Mouse (Mus musculus): Measurements from ENCODE around the gene Phactr4. TPM values are rescaled to one million over a fixed set of nuclear protein-coding genes. Genes with fewer than 3 reads are reported as not detected.
"Not testable (repeated sequence)": the region's sequence is repeated elsewhere in the genome, so short reads cannot be mapped to it uniquely, and the experiment has no call there.

Phactr4 gene
- polyA plus RNA-seq, 1 experiment from 2014 or later = 15.9 TPM

DNA sequence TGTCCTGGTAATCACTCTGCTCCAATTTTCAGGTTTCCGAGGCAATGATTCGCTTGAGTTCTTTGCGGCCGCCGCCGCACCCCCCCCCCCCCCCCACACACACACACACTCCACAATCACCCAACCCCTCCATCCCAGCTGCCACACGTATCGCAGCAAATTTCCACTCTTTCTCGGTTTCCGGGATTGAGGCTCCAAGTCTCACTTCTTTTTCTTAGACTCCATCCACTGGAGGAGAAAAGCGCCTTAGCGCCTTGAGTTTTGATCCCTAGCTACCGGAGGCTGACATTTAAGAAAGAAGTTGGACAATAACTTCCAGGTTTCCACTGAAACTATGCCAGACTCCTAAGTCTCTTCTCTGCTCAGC is 750 bp downstream of the Phactr4 start:
- Histone ChIP-seq H3K27me3 (replicated peaks; ENCODE audit: control insufficient read depth, insufficient read depth, low read length) (no peaks in the 10 kb centered on the region), H3K4me1 (ENCODE audit: control insufficient read depth, insufficient read depth, low read length) (peaks cover 3% of the 10 kb centered on the region), H3K9ac (ENCODE audit: low read depth, low read length) (peak overlapping the region; percentile 92), H3K9me3 (ENCODE audit: control insufficient read depth, low read length) (no peaks in the 10 kb centered on the region), H3K36me3 (ENCODE audit: control insufficient read depth, insufficient read depth, low read length) (no peaks in the 10 kb centered on the region), H3K4me2 (ENCODE audit: low read depth, low read length) (peak overlapping the region; percentile 60), H3K4me3 (ENCODE audit: low read length) (peak overlapping the region; percentile 82), H3K27ac (ENCODE audit: low read length) (peak overlapping the region; percentile 99)
- ATAC-seq = 0 out of 2 replicates have a peak, but pooled peaks have one; percentile 19
- WGBS = under 1% methylated on average over 13 of the region's 13 CpGs

DNA sequence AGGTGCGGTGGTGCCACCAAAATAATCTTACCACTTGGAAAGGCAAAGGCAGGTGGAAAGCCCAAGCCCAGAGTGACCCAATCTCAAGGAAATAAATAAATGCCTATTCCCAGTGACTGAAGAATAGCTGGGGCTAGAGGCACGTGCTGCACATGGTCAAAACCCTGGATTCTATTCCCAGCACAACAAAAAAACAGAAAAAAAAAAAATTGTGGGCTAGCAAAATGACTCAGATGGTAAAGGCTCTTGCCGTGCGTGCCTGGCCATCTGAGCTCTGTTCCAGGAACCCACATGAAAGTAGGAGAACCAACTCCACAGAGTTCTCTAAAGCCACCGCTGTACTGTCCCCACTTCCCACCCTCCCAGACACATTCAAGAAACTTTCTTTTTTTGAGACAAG is 1.8 kb downstream of the Phactr4 start:
- Histone ChIP-seq H3K4me3 (ENCODE audit: low read length) (peak overlapping the region; percentile 82; the same call in 1 of the 2 replicates), H3K9ac (ENCODE audit: low read depth, low read length) (0 out of 2 replicates have a peak overlapping the region, but pooled peaks have one; percentile 92)

DNA sequence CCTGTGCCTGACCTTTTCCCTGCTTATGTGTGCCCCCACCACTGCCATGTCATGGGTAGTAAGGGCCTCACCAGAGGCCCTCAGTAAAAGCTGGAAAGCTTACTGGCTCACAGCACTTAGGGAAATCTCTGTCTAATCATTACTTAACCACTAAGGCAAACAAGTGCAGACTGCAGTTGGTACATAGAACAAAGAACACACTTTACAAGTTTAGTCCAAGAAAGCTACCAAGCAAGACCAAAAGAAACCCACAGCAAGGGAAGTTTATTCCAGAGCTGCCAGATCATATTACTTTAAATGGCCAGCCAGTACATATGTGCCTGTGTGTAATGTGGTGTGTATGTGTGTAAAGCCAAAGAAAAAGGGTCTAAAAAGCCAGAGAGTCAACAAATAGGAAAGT is 6.3 kb downstream of the Phactr4 start:
- H3K27ac ChIP-seq (ENCODE audit: low read length) = peak overlapping the region; percentile 93
- peak overlapping the region; percentile 30; the same call in 1 of the 2 replicates for H3K9ac ChIP-seq (ENCODE audit: low read depth, low read length)
- 0 out of 2 replicates have a peak, but pooled peaks cover 2% of the 10 kb centered on the region for H3K36me3 ChIP-seq (ENCODE audit: control insufficient read depth, insufficient read depth, low read length)
- H3K4me3 ChIP-seq (ENCODE audit: low read length) = no peak overlapping the region
- H3K27me3 ChIP-seq (replicated peaks; ENCODE audit: control insufficient read depth, insufficient read depth, low read length) = no peaks in the 10 kb centered on the region
- ATAC-seq = peak; percentile 87
- H3K9me3 ChIP-seq (ENCODE audit: control insufficient read depth, low read length) = no peaks in the 10 kb centered on the region
- 0 out of 2 replicates have a peak overlapping the region, but pooled peaks have one; percentile 7 for H3K4me2 ChIP-seq (ENCODE audit: low read depth, low read length)
- H3K4me1 ChIP-seq (ENCODE audit: control insufficient read depth, insufficient read depth, low read length) = peaks cover 9% of the 10 kb centered on the region

More for the DNA sequence above, 1.8 kb downstream of the Phactr4 start:
- no peaks in the 10 kb centered on the region for H3K27me3 ChIP-seq (replicated peaks; ENCODE audit: control insufficient read depth, insufficient read depth, low read length)
- no peak for ATAC-seq
- H3K9me3 ChIP-seq (ENCODE audit: control insufficient read depth, low read length) = no peaks in the 10 kb centered on the region
- no peaks in the 10 kb centered on the region for H3K36me3 ChIP-seq (ENCODE audit: control insufficient read depth, insufficient read depth, low read length)
- 82% methylated on average over 5 of the region's 5 CpGs for WGBS
- H3K4me2 ChIP-seq (ENCODE audit: low read depth, low read length) = peak overlapping the region; percentile 60
- H3K27ac ChIP-seq (ENCODE audit: low read length) = no peak overlapping the region
- peaks cover 3% of the 10 kb centered on the region for H3K4me1 ChIP-seq (ENCODE audit: control insufficient read depth, insufficient read depth, low read length)

DNA sequence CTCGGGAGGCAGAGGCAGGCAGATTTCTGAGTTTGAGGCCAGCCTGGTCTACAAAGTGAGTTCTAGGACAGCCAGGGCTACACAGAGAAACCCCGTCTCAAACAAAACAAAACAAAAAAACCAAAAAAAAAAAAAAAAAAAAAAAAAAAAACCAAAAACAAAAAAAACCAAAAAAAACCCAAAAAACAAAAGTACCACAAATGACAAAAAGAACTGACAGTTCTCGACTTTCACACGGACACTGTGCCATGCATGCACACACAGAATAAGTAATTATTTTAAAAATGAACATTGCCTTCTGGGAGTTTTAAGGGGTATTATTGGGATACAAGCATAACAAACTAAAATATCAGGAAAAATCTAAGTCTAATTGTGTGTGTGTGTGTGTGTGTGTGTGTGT is 9.0 kb downstream of the Phactr4 start:
- WGBS = 93% methylated on average over 4 of the region's 4 CpGs
- H3K4me3 ChIP-seq (ENCODE audit: low read length) = not testable (repeated sequence)

DNA sequence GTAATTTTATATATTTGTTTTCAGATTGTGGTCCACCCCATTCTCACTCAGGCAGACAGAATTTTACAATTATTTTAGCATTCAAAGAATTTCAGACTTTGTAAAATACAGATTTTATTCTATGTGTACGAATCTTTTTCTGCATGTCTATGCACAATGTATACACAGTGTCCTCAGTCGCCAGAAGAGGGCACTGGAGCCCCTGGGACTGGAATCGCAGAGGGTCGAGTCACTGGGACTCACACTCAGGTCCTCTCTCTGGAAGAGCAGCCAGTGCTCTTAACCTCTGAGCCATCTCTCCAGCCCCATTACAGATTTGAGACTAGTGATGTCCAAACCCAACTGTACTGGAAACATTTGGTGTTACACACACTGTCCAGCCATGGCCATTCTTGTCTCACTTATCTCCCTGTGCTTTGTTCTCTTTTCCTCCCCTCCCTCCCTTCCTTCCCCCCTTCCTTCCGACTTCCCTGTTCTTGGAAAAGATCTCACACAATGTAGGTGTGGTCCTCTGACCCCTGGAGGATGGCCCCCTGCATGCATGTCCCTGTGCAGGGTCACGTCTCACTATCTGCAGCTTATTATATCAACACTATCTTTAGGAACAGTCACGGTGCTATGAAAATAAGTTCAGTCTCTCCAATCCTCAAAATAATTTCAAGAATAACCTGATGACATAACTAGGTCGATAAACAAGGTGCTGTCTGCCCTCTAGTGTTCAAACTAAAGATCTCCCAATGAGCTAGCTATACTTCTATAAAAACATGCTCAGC is 10.8 kb downstream of the Phactr4 start:
- Histone ChIP-seq H3K4me1 (ENCODE audit: control insufficient read depth, insufficient read depth, low read length) (peaks cover 6% of the 10 kb centered on the region; the same call in 1 of the 2 replicates), H3K9me3 (ENCODE audit: control insufficient read depth, low read length) (no peaks in the 10 kb centered on the region), H3K36me3 (ENCODE audit: control insufficient read depth, insufficient read depth, low read length) (0 out of 2 replicates have a peak, but pooled peaks cover 2% of the 10 kb centered on the region), H3K4me3 (ENCODE audit: low read length) (no peak overlapping the region), H3K4me2 (ENCODE audit: low read depth, low read length) (no peak overlapping the region), H3K27ac (ENCODE audit: low read length) (no peak overlapping the region), H3K9ac (ENCODE audit: low read depth, low read length) (no peak overlapping the region), H3K27me3 (replicated peaks; ENCODE audit: control insufficient read depth, insufficient read depth, low read length) (no peaks in the 10 kb centered on the region)
- ATAC-seq = peak; percentile 29; the same call in 1 of the 2 replicates
- WGBS = 57% methylated on average over 8 of the region's 8 CpGs

More for the DNA sequence above, 9.0 kb downstream of the Phactr4 start:
- H3K36me3 ChIP-seq (ENCODE audit: control insufficient read depth, insufficient read depth, low read length); H3K4me1 ChIP-seq (ENCODE audit: control insufficient read depth, insufficient read depth, low read length); H3K9ac ChIP-seq (ENCODE audit: low read depth, low read length); H3K4me2 ChIP-seq (ENCODE audit: low read depth, low read length); H3K9me3 ChIP-seq (ENCODE audit: control insufficient read depth, low read length); H3K27ac ChIP-seq (ENCODE audit: low read length); H3K27me3 ChIP-seq (replicated peaks; ENCODE audit: control insufficient read depth, insufficient read depth, low read length); ATAC-seq: not testable (repeated sequence)

DNA sequence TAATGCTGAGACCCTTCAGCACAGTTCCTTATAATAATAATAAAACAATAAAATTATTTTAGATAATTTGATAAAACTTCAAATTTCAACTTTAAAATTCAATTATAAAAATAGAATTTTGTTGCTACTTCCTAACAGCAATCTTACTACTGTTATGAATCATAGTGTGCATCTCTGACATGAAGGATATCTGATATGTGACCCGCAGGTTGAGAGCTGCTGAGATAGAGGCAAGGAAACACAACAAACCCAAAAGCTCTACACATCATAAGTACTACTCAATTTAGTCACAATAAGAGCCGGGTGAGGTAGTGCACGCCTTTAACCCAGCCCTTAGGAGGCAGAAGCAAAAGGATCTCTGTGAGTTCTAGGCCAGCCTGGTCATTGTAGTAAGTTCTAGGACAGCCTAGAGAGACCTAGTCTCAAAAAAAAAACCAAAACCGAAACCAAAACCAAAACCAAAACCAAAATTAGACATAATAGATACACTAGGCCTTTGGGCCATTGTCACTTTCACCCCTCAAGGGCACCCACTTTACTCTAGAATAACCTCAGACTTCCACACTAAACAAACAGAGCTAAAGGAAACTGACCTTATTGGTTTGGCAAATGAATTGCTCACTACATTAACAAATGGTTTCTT is 12.6 kb downstream of the Phactr4 start:
- Histone ChIP-seq H3K4me3 (ENCODE audit: low read length) (no peak overlapping the region), H3K4me2 (ENCODE audit: low read depth, low read length) (no peak overlapping the region), H3K9ac (ENCODE audit: low read depth, low read length) (no peak overlapping the region), H3K27ac (ENCODE audit: low read length) (no peak overlapping the region), H3K27me3 (replicated peaks; ENCODE audit: control insufficient read depth, insufficient read depth, low read length) (no peaks in the 10 kb centered on the region), H3K4me1 (ENCODE audit: control insufficient read depth, insufficient read depth, low read length) (0 out of 2 replicates have a peak, but pooled peaks cover 1% of the 10 kb centered on the region), H3K9me3 (ENCODE audit: control insufficient read depth, low read length) (no peaks in the 10 kb centered on the region), H3K36me3 (ENCODE audit: control insufficient read depth, insufficient read depth, low read length) (0 out of 2 replicates have a peak, but pooled peaks cover 2% of the 10 kb centered on the region)
- ATAC-seq = no peak
- 93% methylated on average over 4 of the region's 4 CpGs for WGBS

DNA sequence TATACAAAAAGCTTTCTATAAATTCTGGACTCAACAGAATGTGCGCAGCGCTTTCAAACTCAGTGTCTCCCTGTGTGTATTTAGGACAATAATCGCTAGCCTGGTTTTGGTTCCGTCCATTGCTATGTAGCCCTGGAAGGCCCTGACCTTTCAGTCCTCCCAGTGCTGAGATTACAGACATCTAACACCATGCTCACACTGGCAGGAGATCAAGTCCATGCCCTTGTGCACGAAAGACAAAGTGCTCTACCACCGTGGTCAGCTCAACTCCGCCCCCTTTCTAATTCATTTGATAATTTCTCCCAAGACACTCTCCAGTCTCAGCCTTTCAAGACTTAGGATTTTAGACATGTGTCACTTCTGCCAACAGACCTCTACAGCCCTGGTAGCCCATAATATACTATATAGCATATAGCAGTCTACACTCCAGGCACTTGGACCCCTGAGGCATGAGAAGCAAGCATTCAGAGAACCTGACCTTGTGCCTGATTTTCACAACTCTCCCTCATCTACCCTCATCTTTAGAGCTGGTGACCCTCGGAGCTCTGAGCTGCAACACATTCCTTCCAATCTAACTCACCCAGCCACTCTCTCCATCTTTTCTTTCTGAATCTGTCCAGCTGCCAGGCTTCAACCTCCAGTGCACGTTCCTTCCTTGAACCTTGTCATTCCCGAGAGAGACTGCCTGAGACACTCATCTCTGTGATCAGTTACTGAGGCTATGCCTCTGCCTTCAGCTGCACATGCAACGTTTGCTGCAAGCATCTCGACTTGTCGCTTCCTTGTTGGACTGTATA is 15.7 kb downstream of the Phactr4 start:
- Histone ChIP-seq H3K9ac (ENCODE audit: low read depth, low read length) (no peak overlapping the region), H3K4me3 (ENCODE audit: low read length) (no peak overlapping the region), H3K9me3 (ENCODE audit: control insufficient read depth, low read length) (no peaks in the 10 kb centered on the region), H3K4me2 (ENCODE audit: low read depth, low read length) (no peak overlapping the region), H3K27me3 (replicated peaks; ENCODE audit: control insufficient read depth, insufficient read depth, low read length) (no peaks in the 10 kb centered on the region), H3K27ac (ENCODE audit: low read length) (no peak overlapping the region), H3K36me3 (ENCODE audit: control insufficient read depth, insufficient read depth, low read length) (0 out of 2 replicates have a peak, but pooled peaks cover 2% of the 10 kb centered on the region), H3K4me1 (ENCODE audit: control insufficient read depth, insufficient read depth, low read length) (no peaks in the 10 kb centered on the region; the same call in 1 of the 2 replicates)
- no peak for ATAC-seq
- WGBS = 79% methylated on average over 13 of the region's 13 CpGs

DNA sequence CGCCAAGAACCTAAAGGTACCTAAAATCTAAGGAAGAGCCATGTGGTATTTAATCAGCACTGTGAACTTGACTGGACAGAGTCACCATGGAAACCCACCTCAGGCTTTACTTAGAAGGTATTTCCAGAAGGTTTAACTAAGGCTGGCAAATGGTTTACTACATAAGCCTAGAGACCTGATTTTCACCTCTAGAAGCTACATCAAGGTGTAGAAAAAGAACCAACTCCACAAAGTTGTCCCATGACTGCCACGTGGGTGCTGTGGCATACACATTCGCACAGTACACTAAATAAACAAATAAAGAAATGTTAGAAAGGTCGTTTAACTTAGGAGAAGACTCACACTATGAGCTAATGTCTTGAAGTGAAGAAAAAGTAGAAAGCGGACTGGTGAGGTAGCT is 17.7 kb downstream of the Phactr4 start:
- H3K4me3 ChIP-seq (ENCODE audit: low read length) = no peak overlapping the region
- no peaks in the 10 kb centered on the region for H3K27me3 ChIP-seq (replicated peaks; ENCODE audit: control insufficient read depth, insufficient read depth, low read length)
- H3K9ac ChIP-seq (ENCODE audit: low read depth, low read length) = no peak overlapping the region
- 77% methylated on average over 5 of the region's 5 CpGs for WGBS
- no peak overlapping the region for H3K4me2 ChIP-seq (ENCODE audit: low read depth, low read length)
- peaks cover 2% of the 10 kb centered on the region; the same call in 1 of the 2 replicates for H3K4me1 ChIP-seq (ENCODE audit: control insufficient read depth, insufficient read depth, low read length)
- H3K36me3 ChIP-seq (ENCODE audit: control insufficient read depth, insufficient read depth, low read length) = no peaks in the 10 kb centered on the region
- no peaks in the 10 kb centered on the region for H3K9me3 ChIP-seq (ENCODE audit: control insufficient read depth, low read length)
- no peak for ATAC-seq
- no peak overlapping the region for H3K27ac ChIP-seq (ENCODE audit: low read length)

All from intestine, embryonic 16.5 days (tissue).